Mouse (Mus musculus) midbrain, embryonic 16.5 days (tissue): ENCODE results near the gene Klhdc8b. TPM values are rescaled to one million over a fixed set of nuclear protein-coding genes. Genes with fewer than 3 reads are reported as not detected.
A peak's percentile ranks its signal among the peaks of the same experiment; 100 is the strongest.

Source experiments
- ATAC-seq: fragments of 200-750 bp; cut with Nextera tagmentation; 2 replicates; pipeline ENCODE4 v1.8.0; 2017; ENCODE audit warnings: moderate TSS enrichment
- H3K27ac ChIP-seq: fragments of 300-500 bp; sonication (generic); 2 replicates; pipeline ENCODE4 v1.5.1; 2014; ENCODE audit warnings: mild to moderate bottlenecking, low read length, mixed read lengths
- H3K27me3 ChIP-seq: fragments of 300-500 bp; sonication (generic); 2 replicates; pipeline ENCODE4 v1.6.1; 2014; ENCODE audit warnings: low read depth, low read length, mixed read lengths; ENCODE audit not compliant: control insufficient read depth, insufficient read depth
- H3K36me3 ChIP-seq: fragments of 300-500 bp; sonication (generic); 2 replicates; pipeline ENCODE4 v1.6.1; 2014; ENCODE audit warnings: mild to moderate bottlenecking, low read length, moderate library complexity, mixed read lengths; ENCODE audit not compliant: control insufficient read depth, insufficient read depth
- H3K4me1 ChIP-seq: fragments of 300-500 bp; sonication (generic); 2 replicates; pipeline ENCODE4 v1.6.1; 2014; ENCODE audit warnings: mild to moderate bottlenecking, low read length, mixed read lengths; ENCODE audit not compliant: control insufficient read depth, insufficient read depth
- H3K4me2 ChIP-seq: fragments of 300-500 bp; sonication (generic); 2 replicates; pipeline ENCODE4 v1.6.1; 2014; ENCODE audit warnings: mild to moderate bottlenecking, low read length, mixed read lengths
- H3K4me3 ChIP-seq: fragments of 300-500 bp; sonication (generic); 2 replicates; pipeline ENCODE4 v1.5.1; 2014; ENCODE audit warnings: low read depth, mild to moderate bottlenecking, low read length, moderate library complexity, mixed read lengths
- H3K9ac ChIP-seq: fragments of 300-500 bp; sonication (generic); 2 replicates; pipeline ENCODE4 v1.6.1; 2014; ENCODE audit warnings: low read depth, low read length, mixed read lengths
- H3K9me3 ChIP-seq: fragments of 300-500 bp; sonication (generic); replicated peaks from 2 replicates; pipeline ENCODE4 v1.6.1; 2014; ENCODE audit warnings: mild to moderate bottlenecking, low read length, mixed read lengths; ENCODE audit not compliant: control insufficient read depth, poor library complexity, severe bottlenecking
- whole genome bisulfite sequencing: fragments of 180-500 bp; shearing (Covaris S2); extraction: QIAGEN DNeasy Blood & Tissue Kit; methylation state at CpG from one replicate; pipeline ENCODE4 v1.1.7; 2014; 5-methylcytosine and 5-hydroxymethylcytosine counted together
- polyA plus RNA-seq: library from polyadenylated mRNA; unstranded; fragments of >200 nt; fragmentation: Nextera tagmentation; extraction: Ambion mirVana; gene quantifications from 2 replicates; pipeline ENCODE4 v1.2.1, GENCODE M21; 2015

Gene Klhdc8b
- polyA plus RNA-seq, 1 experiment from 2014 or later = 72.6 TPM

DNA sequence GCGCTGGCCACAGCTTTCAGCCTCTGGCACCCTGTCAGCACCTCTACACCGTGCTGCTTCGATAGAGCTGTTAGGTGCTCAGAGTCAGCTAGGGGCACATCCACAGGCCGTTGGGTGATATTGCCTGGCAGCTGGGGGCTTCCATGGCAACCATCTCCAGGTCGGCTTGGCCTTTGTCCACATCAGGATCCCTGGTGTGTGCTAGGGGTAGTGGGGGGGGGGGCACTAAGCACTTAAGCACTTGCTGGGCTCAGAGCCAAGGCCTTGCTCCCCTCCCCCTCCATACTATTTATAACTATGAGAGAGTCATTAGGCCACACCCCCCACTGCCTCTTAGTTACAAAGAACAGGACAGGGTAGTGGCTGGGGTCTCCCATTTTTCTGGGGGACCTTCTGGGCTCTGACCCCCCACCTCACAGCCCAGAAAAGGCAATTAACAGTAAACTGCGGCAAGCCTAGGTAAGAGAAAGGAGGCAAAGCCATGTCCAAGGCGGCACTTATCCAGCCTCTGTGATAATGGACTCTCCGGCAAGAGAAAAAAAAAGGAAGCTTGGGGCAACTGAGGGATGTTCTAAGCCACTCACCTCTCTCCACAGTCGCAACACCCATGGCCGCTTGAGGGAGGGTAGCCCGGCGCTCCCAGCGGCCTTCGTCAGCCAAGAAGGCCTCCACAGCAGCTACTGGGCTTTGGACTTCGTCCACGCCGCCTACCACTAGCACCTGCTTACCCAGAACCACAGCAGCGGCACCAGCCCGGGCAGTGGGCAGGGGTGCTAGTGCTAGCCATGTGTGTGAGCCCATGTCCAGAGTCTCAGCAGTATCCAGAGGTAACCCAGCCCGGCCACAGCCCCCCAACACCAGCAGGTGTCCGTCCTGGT, 10.8 kb downstream of the Klhdc8b start:
- Histone ChIP-seq H3K9me3 (no peaks in the 10 kb centered on the region), H3K4me2 (peak overlapping the region; percentile 70), H3K4me3 (peak overlapping the region; percentile 55), H3K4me1 (peaks cover 38% of the 10 kb centered on the region), H3K27ac (peak overlapping the region; percentile 84), H3K9ac (peak overlapping the region; percentile 50), H3K27me3 (no peaks in the 10 kb centered on the region), H3K36me3 (peaks cover 3% of the 10 kb centered on the region; the same call in 1 of the 2 replicates)
- peak; percentile 43; the same call in 1 of the 2 replicates for ATAC-seq
- 43% methylated on average over 21 of the region's 21 CpGs for WGBS

DNA sequence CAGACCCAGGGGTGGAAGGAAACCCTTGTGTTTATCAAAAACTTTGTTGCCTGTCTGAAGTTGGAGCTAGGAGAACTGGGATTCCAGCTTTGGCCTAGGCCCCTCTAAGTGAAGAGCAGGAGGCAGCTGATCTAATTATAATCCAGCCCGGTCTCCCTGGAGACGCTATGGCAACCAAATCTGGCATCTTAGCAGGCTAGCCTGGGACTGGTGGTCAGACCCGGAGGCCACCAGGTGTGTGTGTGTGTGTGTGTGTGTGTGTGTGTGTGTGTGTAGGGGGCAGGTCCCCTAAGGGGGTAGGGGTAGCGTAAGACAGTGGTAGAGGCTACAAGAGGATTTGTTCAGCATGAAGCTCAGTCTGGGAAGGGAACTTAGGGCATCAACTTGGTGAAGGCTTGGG, 11.5 kb downstream of the Klhdc8b start:
- Histone ChIP-seq H3K4me3 (peak overlapping the region; percentile 55), H3K36me3 (peaks cover 3% of the 10 kb centered on the region; the same call in 1 of the 2 replicates), H3K4me2 (peak overlapping the region; percentile 70), H3K9ac (peak overlapping the region; percentile 50), H3K4me1 (peaks cover 38% of the 10 kb centered on the region), H3K27ac (peak overlapping the region; percentile 84), H3K9me3 (no peaks in the 10 kb centered on the region), H3K27me3 (no peaks in the 10 kb centered on the region)
- ATAC-seq = peak; percentile 12; the same call in 1 of the 2 replicates
- 8% methylated on average over 4 of the region's 4 CpGs for WGBS

DNA sequence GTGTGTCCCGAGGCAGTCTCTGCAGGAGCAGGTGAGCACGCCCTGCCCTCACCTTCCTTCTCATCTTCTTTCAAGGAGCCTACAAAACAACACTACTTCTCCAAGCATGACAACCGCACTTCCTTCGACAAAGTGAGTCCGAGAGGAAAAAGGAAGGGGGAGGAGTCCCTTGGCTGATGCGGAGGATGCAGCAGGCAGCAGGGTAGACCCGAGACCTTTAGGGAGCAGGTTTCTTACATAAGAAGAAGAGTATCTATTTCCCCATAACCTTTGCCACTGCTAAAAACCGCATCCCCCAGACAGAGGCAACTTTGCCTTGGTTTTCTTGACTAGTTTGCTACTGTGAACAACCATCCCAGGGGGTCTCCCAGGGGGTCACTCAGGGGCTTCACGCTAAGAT, 16.3 kb downstream of the Klhdc8b start:
- Histone ChIP-seq H3K4me3 (no peak overlapping the region), H3K4me2 (no peak overlapping the region), H3K36me3 (peaks cover 3% of the 10 kb centered on the region; the same call in 1 of the 2 replicates), H3K27ac (no peak overlapping the region), H3K9me3 (no peaks in the 10 kb centered on the region), H3K9ac (no peak overlapping the region), H3K4me1 (peaks cover 10% of the 10 kb centered on the region), H3K27me3 (no peaks in the 10 kb centered on the region)
- ATAC-seq = no peak
- 75% methylated on average over 9 of the region's 9 CpGs for WGBS

DNA sequence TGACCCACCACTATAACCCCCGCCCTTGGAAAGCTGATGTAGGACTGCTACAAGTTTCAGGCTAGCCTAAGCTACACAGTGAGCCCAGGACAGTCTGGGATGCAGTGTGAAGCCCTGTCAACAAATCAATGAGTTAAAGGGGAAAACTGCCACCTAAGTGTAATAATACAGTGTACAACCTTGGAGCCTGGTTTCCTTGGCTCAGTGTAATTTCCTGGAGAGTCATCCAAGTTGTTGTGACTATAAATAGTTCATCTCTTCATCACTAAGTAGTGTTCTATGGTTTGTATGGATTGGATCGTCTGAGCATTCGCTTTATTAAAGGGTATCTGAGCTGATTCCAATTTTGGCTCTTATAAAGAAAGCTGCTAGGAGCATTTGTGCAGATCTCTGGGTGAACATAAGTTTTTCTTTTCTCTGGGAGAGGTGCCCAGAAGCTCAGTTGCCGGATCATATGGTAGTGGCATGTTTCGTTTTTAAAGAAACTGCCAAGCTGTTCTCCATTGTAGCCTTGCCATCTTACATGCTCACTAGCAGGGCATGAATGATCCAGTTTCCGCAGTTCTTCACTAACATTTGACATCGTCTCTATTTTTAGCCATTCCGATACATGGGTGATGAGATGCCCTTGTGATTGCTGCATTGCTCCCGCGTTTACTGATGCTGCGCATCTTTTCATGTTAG, 20.0 kb downstream of the Klhdc8b start:
- Histone ChIP-seq H3K27ac (no peak overlapping the region), H3K4me1 (no peaks in the 10 kb centered on the region; the same call in 1 of the 2 replicates), H3K27me3 (no peaks in the 10 kb centered on the region), H3K4me2 (no peak overlapping the region), H3K9me3 (no peaks in the 10 kb centered on the region), H3K9ac (no peak overlapping the region), H3K36me3 (no peaks in the 10 kb centered on the region), H3K4me3 (no peak overlapping the region)
- WGBS = 88% methylated on average over 11 of the region's 11 CpGs
- ATAC-seq = no peak

DNA sequence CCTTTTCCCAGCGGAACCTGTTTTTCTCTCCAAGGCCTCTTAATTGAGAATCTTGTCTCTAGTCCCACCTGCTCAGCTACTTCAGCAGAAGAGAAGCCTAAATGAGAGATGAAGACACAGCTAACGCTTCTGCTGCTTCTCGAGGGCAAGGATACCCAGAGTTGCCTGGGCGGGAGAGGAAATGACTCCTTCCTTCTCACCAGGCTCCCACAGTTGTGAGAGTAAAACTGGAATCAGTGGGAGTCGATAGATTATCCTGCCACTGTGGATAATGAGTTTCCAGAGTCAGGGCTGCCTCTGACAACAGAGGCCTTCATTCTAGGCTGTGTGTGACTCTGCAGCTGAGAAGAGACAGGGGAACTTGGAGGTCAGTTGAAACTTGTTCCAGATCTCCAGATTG, 20.9 kb downstream of the Klhdc8b start:
- Histone ChIP-seq H3K4me1 (peaks cover 3% of the 10 kb centered on the region; the same call in 1 of the 2 replicates), H3K36me3 (no peaks in the 10 kb centered on the region), H3K27me3 (no peaks in the 10 kb centered on the region), H3K9ac (no peak overlapping the region), H3K4me3 (no peak overlapping the region), H3K9me3 (no peaks in the 10 kb centered on the region), H3K27ac (no peak overlapping the region), H3K4me2 (no peak overlapping the region)
- WGBS = 65% methylated on average over 5 of the region's 5 CpGs
- no peak for ATAC-seq

DNA sequence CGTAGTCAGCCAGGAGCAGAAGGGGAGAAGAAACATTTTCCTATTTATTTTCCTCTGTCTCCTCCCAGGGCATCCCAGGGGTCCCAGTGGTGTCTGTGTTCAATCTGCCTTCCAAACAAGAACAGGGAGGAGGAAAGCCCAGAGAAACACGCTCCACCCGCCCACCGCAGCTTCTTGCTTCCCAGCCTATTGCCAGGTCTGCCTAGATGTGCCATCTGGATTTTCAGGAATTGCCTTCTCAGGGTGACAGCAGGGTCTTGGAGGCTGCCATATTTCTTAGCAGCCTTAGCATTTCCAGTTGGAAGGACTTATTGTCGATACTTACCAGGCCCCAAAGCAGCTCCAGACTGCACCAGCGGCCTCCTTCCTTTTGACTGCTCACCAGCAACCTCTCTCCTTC, 22.2 kb downstream of the Klhdc8b start:
- Histone ChIP-seq H3K9me3 (no peaks in the 10 kb centered on the region), H3K9ac (no peak overlapping the region), H3K4me3 (no peak overlapping the region), H3K4me2 (no peak overlapping the region), H3K27me3 (no peaks in the 10 kb centered on the region), H3K27ac (no peak overlapping the region), H3K4me1 (peaks cover 3% of the 10 kb centered on the region; the same call in 1 of the 2 replicates), H3K36me3 (no peaks in the 10 kb centered on the region)
- 81% methylated on average over 6 of the region's 6 CpGs for WGBS
- ATAC-seq = no peak

DNA sequence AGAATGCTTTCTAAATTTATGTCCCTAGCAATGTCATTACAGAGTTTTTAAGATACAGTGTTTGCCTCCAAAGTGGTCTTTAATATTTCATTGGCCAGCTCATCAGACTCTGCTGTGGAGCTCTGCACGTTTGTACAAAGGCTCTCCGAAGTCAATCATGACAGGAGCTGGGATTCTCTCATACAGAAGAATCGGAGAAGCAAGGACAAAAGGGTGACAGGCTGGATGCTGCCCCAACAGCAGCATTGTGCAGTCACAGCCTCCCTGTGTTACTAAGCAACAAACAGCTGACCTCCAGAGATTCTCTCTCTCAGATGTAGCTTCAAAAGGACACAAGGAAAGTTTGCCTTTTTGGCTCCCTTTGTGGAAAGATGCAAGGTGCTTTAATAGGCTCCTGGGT, 25.2 kb downstream of the Klhdc8b start, which contains the start of gene BC048562:
Gene BC048562, plus strand, starts transcription at position 301 of the 400 bp plus-strand sequence.
- WGBS = 16% methylated on average over 3 of the region's 3 CpGs
- Histone ChIP-seq H3K36me3 (no peaks in the 10 kb centered on the region), H3K4me2 (no peak within 1 kb of the TSS), H3K4me1 (peaks cover 3% of the 10 kb centered on the region; the same call in 1 of the 2 replicates), H3K4me3 (no peak within 1 kb of the TSS), H3K27ac (peak within 1 kb of the TSS; percentile 43; the same call in 1 of the 2 replicates), H3K27me3 (no peaks in the 10 kb centered on the region), H3K9me3 (no peaks in the 10 kb centered on the region), H3K9ac (no peak within 1 kb of the TSS)
- ATAC-seq = no peak; the same call in 1 of the 2 replicates

DNA sequence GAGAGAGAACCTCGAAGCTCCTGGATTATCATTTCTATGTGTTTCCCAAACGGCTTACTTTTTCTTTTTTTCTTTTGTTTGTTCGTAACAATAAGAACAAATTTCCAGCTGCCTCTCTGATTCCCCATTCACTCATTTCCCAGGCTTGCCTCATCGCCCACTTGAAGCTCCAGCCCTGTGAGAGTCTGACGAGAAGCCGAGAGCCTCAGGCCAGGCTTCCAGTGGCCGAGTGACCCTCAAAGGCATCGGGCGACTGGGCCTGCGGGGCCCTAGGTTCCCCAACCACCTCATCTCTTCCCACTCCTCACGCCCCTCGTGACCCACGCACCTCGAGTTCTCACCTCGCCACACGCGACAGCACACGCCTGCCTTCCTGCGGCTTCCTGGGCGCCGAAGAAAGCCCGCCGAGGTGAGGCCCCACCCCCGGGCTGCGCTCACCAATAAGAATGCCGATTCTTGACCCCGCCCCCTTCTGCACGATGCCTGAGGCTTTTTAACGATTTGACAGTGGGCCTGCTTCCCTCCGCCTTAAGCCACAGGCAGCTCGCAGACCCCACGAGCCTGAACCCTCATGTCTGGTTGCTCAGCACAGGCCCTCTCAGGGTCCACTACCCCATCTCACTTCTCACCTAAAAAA, 29.8 kb downstream of the Klhdc8b start:
- H3K4me1 ChIP-seq = peaks cover 3% of the 10 kb centered on the region; the same call in 1 of the 2 replicates
- H3K4me2 ChIP-seq = peak overlapping the region; percentile 46
- ATAC-seq = no peak
- H3K9ac ChIP-seq = 0 out of 2 replicates have a peak overlapping the region, but pooled peaks have one; percentile 41
- H3K36me3 ChIP-seq = no peaks in the 10 kb centered on the region
- no peaks in the 10 kb centered on the region for H3K9me3 ChIP-seq
- H3K27me3 ChIP-seq = no peaks in the 10 kb centered on the region
- H3K4me3 ChIP-seq = peak overlapping the region; percentile 35
- WGBS = 45% methylated on average over 32 of the region's 32 CpGs
- 0 out of 2 replicates have a peak overlapping the region, but pooled peaks have one; percentile 28 for H3K27ac ChIP-seq
